Mouse (Mus musculus): ENCODE measurements around the gene Cpa5.

Cpa5 gene

DNA sequence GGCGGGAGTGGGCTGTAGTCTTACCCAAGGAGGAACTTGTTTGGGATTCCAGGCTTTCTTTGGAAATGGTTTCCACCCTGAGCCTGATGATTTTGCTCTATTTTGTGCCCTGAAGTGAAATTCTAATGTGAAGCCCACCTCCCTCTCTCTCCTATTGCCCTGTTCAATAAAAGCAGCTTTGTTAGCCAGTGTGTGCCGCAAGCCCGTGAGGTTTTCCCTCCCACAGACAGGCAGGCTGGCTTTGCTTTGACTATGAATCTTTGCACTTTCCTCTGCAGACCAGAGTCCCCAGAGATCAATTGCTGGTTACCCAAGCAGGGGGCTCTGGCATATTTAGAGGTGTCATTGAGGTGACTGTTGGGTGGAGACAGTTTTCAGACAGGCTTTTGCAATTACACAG lies 33.7 kb downstream of the Cpa5 start:
- no peak for DNase-seq (ENCODE audit: low read depth, low spot score)

DNA sequence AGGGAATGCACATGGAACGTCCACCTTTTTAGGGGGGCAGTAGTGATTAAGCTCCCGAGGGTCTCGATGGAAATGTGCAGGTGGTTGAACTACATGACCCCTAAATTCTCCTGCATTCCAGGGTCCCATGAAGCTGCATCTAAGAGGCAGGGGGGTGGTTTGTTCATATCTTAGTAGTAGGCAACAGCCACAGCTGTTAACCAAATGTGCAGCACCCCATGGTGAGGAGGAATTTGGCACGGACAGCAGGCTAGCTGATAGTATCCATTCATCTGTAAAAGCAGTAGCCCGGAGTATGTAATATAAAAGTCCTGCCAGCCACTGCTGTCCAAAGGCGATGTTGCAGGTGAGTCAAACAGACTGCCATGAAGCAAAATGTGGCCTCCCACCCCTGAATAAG lies 34.6 kb downstream of the Cpa5 start:
- no peak for DNase-seq (ENCODE audit: low read depth, low spot score)

DNA sequence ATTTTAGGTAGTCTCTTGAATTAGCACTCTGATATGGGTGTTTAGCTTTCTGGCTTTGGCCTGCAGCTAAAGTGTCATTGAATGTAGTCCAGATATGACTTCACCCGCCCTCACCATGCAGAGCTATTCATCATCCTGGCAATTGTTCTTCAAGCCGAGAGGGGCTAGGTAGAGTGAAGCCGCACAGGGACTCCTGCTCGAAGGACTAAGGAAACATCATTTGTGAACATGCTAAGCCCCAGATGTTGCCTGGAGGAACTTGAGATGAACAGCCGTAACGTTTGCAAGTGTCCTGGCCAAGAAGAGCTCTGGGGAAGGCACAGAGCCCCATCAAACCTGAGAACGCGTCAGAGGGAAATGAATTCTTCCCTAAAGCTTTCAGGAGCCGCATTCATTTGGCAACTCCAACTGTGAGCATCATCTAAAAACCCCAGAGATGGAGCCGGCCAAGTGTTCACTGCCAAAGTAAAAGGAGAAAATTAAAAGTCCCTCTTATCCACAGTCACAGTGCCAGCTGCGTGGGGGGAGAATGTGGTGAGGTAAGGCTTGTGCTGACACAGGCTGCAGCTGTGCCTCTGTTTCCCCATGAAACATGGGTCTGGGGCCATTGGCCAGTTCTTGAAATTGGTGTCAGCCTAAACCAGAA lies 39.0 kb downstream of the Cpa5 start:
- DNase-seq (ENCODE audit: low read depth, low spot score) = no peak

DNA sequence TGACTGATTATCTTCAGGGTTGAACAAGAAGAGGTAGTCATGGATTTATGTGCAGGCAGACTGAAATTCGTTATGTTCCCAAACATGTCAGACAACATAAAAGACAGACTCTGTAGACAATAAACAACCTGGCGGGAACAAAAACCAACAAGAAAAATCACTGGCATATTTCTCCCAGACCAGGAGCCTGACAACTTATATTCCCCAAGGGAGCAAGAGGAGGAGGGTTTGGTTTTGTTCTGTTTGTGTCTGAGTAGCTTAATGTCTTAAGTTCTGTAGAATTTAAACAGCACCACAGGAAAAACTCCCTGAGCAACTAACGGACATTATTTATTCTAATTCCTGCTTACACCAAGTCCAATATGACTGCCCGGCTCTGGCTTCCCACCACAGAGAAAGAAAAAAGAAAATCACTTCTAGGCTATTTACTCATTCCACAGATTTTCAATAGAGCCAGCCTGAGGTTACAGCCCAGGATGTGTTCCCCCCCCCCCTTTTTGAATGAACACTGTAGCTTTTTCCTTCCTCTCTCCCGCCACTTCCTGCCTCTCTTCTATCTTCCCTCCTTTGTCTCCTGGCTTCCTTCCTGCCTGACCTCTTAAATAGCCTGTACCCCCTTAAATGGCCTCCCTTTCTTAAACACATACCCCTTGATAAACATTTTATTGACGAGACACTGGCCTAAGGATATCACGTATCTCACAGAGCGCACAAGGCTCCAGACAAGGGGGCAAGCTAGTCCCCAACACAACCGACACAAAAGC lies 41.8 kb downstream of the Cpa5 start:
- DNase-seq (ENCODE audit: low read depth, low spot score) = no peak

DNA sequence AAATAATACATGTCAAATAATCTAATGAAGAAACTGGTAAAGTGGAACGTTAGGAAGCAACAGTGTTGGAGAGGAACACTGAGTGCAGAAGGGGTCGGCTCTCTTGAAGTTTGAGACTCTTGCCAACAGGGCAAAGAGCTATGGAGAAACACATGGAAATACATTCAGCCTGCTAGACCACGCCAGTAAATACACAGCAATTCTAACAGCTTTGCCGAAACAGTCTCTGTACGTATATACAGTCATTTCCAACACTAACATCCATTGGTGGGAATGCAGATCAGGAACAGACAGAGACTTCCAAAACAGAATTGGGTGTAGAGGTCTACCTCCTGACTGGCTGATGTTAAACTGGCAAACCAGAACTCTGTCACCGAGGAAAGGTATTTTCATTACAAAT lies 42.7 kb downstream of the Cpa5 start:
- DNase-seq (ENCODE audit: low read depth, low spot score) = no peak

DNA sequence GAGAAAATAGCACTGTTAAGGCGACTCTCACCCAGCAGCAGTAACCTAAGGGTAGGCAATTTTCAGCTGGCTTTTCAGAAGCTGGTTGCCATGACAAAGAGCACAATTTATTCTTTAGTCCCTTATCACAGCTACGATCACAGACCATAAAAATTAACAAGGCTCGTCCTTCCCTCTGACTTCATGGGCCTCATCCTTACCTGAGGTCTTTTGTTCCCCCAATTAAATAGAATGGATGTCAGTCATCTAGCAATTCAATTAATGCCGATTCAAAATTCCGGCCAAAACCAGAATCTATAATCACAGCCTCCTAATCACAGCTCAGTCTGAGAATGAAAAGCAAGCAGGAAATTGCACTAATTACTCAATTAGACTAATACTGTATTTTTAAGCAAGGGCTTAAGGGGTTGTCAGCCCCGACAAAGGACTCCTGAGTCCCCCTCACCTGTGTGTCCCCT lies 43.6 kb downstream of the Cpa5 start:
- no peak for DNase-seq (ENCODE audit: low read depth, low spot score)

DNA sequence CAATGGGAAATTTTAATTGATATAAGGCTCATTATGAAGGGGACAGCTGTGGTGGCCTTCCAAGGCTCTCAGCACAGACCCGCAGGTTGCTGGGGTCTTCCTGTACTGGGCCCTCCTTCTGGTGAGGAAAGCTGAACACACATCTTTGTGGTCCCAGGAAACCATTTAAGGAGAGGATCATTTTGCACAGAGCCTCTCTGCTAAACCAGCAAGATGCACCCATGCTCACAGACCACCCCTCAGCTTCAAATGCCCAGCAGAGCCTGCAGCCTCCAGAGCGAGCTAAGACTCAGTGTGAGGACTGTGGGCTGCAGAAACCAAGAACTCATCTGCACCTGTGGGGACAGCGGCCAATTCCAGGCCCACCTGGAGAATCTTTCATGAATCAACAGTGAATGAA lies 44.1 kb downstream of the Cpa5 start:
- no peak for DNase-seq (ENCODE audit: low read depth, low spot score)

DNA sequence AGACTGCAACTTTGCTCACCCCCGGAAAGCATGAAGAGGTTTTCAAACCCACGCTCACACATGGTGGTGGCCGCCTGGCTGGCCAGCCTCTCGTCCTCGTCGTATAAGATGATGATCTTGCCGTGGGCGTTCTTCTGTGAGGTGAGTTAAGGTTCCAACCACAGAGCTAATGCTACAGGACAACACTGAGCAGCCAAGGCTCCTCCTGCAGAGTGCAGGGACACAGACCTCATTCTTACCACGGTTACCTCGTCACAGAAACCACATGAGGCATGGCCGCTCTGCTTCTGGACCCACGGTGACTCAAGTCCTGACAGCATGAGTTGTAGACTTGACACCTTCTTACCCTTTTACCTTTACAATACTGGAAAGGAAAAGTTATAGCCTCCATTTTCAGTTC lies 46.5 kb downstream of the Cpa5 start:
- DNase-seq (ENCODE audit: low read depth, low spot score) = no peak

DNA sequence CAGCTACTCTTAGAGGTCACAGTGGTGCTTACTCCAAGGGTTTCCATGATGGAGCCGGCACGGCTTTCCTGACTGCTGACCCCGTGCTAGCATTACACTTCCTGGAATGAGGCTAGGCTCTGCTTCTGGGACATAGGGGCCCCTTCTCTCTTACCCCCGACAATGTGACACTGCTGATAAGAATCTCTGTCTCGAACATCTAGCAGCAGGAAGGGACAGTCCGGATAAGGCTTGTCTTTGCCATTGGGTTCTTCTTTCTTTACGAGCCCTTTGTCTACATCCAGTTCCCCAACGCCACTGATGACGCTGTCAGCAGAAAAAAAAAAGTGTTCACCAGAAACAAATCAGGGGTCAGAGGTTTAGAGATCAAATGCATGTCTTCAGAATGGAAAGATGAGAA lies 47.8 kb downstream of the Cpa5 start:
- no peak for DNase-seq (ENCODE audit: low read depth, low spot score)

DNA sequence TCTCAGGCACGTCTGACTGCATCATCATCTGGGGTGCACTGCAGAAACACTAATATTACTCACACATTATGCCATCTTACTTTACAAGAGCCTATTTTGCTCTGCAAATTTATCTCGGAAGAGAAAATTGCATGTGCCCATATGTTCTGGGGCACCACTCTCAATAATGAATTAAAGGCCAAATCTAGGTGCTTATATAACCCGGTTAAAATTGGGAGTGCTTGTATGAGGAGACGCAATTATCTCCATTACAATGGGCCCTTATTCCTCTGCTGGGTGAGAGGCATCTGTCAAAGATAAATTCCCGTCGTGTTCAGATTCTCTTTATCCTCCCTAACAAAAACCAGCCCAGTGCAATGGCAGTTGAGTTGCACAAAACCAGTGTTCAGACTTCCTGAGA lies 54.0 kb downstream of the Cpa5 start:
- DNase-seq (ENCODE audit: low read depth, low spot score) = no peak

DNA sequence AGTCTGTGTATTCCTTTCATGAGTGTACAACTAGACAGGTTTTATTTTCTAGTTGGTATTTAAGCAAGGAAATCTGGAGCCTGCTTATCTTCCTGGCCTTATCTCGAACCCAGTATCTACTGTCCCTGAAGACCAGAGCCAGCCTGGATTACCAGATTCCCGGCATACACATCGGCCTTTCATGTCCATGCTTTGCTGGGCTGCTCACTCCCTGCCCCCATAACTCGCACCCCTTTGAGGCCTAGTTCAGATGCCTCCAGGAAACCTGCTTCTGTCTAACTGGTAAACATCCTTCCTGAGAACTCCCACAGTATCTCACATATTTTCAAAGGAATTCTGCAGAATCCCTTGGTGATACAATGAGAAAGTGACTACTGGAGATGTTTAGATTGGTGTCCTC lies 54.5 kb downstream of the Cpa5 start:
- DNase-seq (ENCODE audit: low read depth, low spot score) = no peak

DNA sequence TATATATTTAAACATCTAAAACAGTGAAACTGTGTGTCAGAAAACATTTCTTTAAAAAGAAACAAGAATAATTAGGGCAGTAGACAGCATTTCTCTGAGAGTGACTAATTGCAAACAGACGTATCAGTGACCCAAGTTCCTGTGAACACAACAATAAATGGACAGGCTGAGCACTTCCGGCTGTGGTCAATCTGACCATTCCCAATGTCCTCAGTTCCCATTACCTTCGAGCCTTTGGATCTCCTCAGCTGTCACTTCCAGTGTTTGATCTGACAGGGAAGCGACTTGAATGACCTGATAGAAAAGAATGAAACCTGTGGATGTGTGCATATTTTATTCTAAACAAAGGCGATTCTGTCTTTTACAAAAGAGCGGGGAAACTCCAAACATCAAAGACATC lies 55.2 kb downstream of the Cpa5 start:
- DNase-seq (ENCODE audit: low read depth, low spot score) = no peak

DNA sequence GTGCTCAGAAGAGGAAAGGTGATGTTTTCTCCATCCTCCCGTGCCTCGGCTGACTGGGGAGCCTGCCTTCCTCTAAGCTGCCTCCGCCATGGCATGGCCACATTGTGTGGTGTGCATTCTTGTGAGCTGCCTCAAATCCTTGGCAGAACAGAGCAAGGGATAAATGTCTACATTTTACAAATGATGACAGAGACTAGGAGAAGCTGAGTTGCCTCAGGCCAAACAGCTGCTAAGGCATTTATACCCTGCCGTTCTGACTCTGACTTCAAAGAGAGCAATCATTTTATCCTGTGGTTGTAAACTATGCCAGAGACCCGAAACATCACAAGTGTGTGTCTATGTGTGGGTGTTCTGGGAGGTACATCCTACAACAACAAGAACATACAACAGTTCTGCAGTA lies 56.8 kb downstream of the Cpa5 start:
- DNase-seq (ENCODE audit: low read depth, low spot score) = no peak

DNA sequence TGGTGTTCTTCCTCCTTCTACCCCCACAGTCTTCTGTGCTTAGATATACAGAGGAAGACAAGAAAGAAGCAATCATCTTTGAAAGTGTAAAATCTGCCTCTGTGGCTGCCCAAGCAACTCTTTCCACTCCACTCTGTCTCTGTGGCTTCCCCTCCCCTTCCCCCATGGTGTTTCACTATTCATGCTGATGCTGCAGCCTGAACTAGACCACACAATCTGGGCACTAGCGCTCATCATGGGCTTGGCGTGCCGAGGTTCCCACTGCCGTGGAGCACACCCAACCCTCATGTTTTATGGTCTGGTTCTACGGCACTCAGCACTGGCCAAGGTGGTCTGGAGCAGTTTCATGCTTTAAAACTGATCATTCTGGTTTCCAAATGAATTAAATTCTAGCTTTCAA lies 60.9 kb downstream of the Cpa5 start:
- no peak for DNase-seq (ENCODE audit: low read depth, low spot score)

DNA sequence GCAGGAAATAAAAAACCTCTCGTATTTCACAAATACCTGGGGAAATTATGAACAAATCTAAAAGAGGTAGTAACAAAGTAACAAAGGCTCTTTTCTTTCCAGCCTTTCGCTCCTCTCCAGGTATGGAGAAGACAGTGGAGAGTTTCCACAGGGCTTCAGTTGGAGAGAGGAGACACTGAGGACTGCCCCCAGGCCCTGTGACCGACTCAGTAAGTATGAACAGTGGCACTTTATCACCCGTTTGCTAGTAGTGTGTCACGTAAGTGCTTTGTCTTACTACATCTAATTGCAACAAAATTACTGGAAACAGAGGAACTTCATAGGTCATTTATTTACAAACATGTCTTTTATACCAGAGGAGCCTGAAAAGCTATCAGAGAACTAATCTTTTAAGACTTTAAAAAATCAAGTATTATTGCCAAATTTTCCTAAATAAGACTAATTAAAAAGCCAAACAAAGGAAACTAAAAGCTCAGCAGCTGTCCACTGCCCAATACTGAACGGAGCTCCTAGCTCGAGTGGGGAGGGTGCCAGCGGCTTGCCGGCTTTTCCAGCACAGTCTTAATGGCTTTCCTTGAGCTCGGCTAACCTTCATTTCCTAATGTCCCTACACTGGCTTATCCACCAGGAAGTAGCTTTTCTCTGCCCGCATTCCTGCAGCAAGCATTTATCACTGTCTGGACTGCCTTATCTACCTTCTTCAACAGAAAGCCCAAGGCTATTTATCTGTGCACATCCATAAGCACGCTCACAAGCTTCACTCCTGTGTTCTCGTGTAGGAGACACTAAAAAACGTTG lies 63.2 kb downstream of the Cpa5 start:
- no peak for DNase-seq (ENCODE audit: low read depth, low spot score)

DNA sequence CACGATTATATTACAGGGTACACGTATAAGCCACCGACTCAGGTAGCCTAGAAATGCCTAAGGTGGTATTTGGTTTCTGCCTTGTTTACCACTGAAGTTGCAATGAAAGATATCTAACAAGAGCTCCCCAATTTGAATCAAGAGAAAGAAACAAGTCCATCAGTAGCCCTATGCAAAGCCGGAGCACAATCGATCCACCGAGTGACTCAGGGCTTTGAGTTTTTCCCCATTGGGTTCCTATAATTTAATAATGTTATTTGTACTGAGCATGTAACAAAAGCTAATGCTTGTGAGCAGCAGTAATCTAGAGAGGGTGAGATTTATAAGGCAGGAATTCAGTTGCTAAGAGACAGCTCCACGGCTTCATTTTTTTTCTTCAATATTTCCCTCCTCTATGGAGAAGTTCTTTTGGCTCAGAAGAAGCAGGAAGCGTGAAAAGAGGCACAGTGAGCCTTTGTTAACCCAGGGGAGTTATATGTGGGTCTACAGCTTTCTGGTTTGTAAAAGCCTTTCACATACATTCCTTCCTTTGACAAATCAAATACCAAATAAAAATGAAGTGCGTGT lies 64.0 kb downstream of the Cpa5 start:
- peak; percentile 57 for DNase-seq (ENCODE audit: low read depth, low spot score)

DNA sequence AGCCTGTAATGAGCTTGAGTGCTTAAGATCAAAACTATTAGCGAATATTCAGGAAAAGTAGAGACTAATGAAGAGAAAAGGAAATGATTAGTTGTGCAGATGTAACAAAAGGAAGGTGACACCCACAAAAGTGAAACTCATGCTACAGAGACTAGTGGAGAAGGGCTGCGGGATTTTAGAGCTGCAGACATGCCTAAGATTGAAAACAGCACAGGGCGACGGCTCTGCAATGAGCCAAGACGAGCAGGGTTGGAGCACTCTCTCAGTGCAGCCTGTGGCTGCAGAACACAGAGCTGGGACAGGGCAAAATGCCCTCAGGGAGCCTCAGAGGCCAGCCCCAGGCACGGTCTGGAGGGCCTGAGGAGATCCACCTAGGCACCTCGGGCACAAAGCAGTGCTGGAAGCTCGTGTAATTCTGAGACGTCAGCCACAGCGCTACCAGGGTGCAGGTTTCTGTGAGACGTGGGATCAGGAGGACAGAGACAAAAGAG lies 64.5 kb downstream of the Cpa5 start:
- no peak for DNase-seq (ENCODE audit: low read depth, low spot score)

DNA sequence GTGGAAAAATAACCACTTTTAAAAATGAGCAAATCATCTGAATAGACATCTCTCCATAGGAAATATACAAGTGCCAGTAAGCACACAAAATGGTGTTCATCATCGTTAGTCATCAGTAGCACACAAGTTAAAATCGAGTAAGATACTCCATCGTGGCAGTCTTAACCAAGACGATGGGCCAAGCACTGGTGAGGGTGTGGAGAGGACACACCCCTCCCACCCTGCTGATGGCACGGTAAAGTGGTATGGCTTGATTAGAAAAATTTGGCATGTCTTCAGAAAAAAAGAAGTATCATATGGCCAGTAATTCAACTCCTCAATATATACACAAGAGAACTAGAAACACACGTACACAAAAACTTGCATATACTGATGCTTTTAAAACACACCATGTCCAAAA lies 65.7 kb downstream of the Cpa5 start:
- DNase-seq (ENCODE audit: low read depth, low spot score) = no peak

DNA sequence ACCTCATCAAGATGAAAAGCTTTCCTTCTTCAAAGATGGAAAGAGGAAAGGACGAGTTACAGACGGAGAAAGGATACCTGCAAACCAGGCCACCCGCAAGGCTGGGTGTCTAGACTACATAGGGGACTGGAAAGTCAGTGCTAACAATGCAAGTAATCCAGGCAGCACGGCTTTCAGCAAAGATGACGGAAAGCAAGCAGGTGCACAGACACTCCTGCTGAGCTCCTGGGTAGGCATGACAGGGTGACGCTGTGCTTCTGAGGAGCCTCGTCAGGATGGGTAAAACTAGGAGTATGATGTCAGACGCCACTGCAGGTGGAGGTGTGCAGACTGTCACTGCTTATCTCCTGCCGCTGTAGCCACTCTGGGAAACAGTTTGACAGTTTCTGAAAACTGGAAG lies 66.8 kb downstream of the Cpa5 start:
- DNase-seq (ENCODE audit: low read depth, low spot score) = no peak

DNA sequence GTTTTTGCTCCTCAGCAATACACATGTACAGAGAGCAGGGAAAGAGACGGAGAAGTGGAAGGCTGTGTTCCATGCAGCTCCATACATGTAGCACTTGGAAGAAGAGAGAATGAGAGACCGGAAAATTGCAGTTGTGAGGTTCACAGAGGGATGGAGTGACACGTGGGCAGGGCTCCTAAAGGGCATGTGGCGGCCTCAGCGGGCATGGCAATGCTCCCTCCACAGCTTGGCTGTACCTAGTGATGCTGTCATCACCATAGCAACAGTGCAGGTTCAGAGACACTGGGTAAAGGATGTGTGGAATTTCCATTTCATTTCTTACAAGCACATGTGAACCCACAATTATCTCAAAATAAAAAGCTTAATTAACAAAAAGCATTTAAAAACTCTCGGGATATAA lies 67.7 kb downstream of the Cpa5 start:
- DNase-seq (ENCODE audit: low read depth, low spot score) = no peak

DNA sequence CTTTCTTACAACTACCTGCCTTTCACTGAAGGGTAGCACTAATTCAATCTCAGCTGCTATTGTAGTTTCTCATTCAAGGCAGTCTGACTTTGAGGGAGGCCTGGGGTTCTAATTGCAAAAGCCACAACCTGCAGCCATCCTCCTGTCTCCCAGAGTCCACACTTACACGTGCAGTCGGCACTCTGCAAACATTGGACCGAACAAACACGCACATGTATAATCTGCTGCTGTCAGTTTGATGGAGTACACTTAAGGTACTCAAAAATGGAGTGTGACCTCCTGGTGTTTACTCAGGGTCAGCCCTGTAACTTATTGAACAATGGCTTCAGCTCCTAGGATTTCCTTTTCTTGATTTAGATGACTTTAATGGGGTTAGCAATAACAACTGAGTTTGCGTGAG lies 68.8 kb downstream of the Cpa5 start:
- DNase-seq (ENCODE audit: low read depth, low spot score) = no peak

DNA sequence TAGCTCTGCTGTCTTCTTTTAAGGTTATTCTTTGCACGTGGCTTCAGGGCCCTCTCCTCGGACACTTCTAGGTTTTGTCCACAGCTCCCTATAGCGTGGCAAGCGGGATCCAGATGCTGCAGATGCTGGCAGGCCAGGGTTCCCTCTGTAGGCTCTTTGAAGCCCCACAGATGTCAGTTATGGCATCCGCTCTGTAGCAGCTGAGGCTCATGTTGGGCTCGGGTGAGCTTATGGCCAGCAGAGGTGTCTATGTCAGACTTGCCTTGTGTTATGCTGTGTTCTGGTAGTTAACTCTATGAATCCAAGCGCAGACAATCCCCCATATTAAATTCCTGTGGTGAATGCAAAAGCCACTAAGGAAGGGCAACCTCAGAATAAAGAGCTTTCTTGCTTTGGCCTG lies 69.6 kb downstream of the Cpa5 start:
- no peak for DNase-seq (ENCODE audit: low read depth, low spot score)
